Mouse (Mus musculus) testis, adult 2 months (tissue): Measurements from ENCODE around the gene Dlg2. TPM values are rescaled to one million over a fixed set of nuclear protein-coding genes. Genes with fewer than 3 reads are reported as not detected.

Source experiments
- H3K27ac ChIP-seq: fragments of 200-500 bp; 2 replicates; pipeline ENCODE4 v1.5.1; 2012; ENCODE audit warnings: low read depth, low read length; ENCODE audit not compliant: control insufficient read depth, insufficient read depth
- H3K27me3 ChIP-seq: fragments of 200-500 bp; 2 replicates; pipeline ENCODE4 v1.6.1; 2012; ENCODE audit warnings: mild to moderate bottlenecking, low read length, moderate library complexity; ENCODE audit not compliant: control insufficient read depth, insufficient read depth
- H3K36me3 ChIP-seq: fragments of 200-500 bp; 2 replicates; pipeline ENCODE4 v1.6.1; 2012; ENCODE audit warnings: mild to moderate bottlenecking, low read length; ENCODE audit not compliant: control insufficient read depth, insufficient read depth
- H3K4me1 ChIP-seq: fragments of 200-500 bp; 2 replicates; pipeline ENCODE4 v1.6.1; 2012; ENCODE audit warnings: low read length; ENCODE audit not compliant: control insufficient read depth, insufficient read depth
- H3K4me3 ChIP-seq: fragments of 200-500 bp; 2 replicates; pipeline ENCODE4 v1.5.1; 2012; ENCODE audit warnings: low read depth, mild to moderate bottlenecking, low read length, moderate library complexity, mixed read lengths; ENCODE audit not compliant: control insufficient read depth
- CTCF ChIP-seq: fragments of 200-500 bp; IDR thresholded peaks from 2 replicates; pipeline ENCODE4 v1.5.1; 2012; ENCODE audit warnings: low read depth, mild to moderate bottlenecking, inconsistent platforms, low read length, moderate library complexity; ENCODE audit not compliant: control insufficient read depth, insufficient read depth, insufficient replicate concordance
- POLR2A ChIP-seq: fragments of 200-500 bp; IDR thresholded peaks from 2 replicates; pipeline ENCODE4 v1.6.1; 2012; ENCODE audit warnings: low read depth, mild to moderate bottlenecking, inconsistent platforms, low read length, moderate library complexity; ENCODE audit not compliant: control insufficient read depth
- polyA plus RNA-seq: library from polyadenylated mRNA; depleted of rRNA; stranded (reverse); fragments of >200 nt; gene quantifications from 2 replicates; pipeline ENCODE4 v1.2.3, GENCODE M21; 2012

Gene Dlg2
- polyA plus RNA-seq, 1 experiment: 13.3 TPM

GRCm38 (mm10) chr7:92213751-92214150, 1737.3 kb downstream of the Dlg2 start:
- Histone ChIP-seq H3K4me3 (no peak overlapping the region), H3K27ac (no peak overlapping the region), H3K4me1 (no peaks in the 10 kb centered on the region), H3K27me3 (no peaks in the 10 kb centered on the region), H3K36me3 (no peaks in the 10 kb centered on the region)
- TF ChIP-seq POLR2A: no peak
- no peak for TF ChIP-seq CTCF

- no peak overlapping the region for H3K27ac ChIP-seq
- no peaks in the 10 kb centered on the region for H3K27me3 ChIP-seq
- TF ChIP-seq POLR2A (no peak), CTCF (no peak)
- no peaks in the 10 kb centered on the region for H3K36me3 ChIP-seq
- no peaks in the 10 kb centered on the region for H3K4me1 ChIP-seq
- H3K4me3 ChIP-seq: no peak overlapping the region
These were observed 1741.7 kb downstream of the Dlg2 start for GRCm38 (mm10) chr7:92218171-92218570.

GRCm38 (mm10) chr7:92220619-92221018, 1744.1 kb downstream of the Dlg2 start:
- Histone ChIP-seq H3K27ac (no peak overlapping the region), H3K36me3 (no peaks in the 10 kb centered on the region), H3K4me1 (no peaks in the 10 kb centered on the region), H3K27me3 (no peaks in the 10 kb centered on the region), H3K4me3 (no peak overlapping the region)
- TF ChIP-seq POLR2A (no peak), CTCF (no peak)

- no peaks in the 10 kb centered on the region for H3K4me1 ChIP-seq
- no peak overlapping the region for H3K4me3 ChIP-seq
- no peaks in the 10 kb centered on the region for H3K36me3 ChIP-seq
- no peak overlapping the region for H3K27ac ChIP-seq
- TF ChIP-seq POLR2A (no peak), CTCF (no peak)
- no peaks in the 10 kb centered on the region for H3K27me3 ChIP-seq
These were observed 1758.2 kb downstream of the Dlg2 start for GRCm38 (mm10) chr7:92234476-92235202.

- Histone ChIP-seq H3K4me3 (no peak overlapping the region), H3K27ac (no peak overlapping the region), H3K4me1 (no peaks in the 10 kb centered on the region), H3K36me3 (no peaks in the 10 kb centered on the region), H3K27me3 (no peaks in the 10 kb centered on the region)
- no peak for TF ChIP-seq POLR2A
- TF ChIP-seq CTCF: no peak
These were observed 1759.1 kb downstream of the Dlg2 start for GRCm38 (mm10) chr7:92235541-92236031.

GRCm38 (mm10) chr7:92240908-92241307, 1764.4 kb downstream of the Dlg2 start:
- no peaks in the 10 kb centered on the region for H3K36me3 ChIP-seq
- no peak overlapping the region for H3K27ac ChIP-seq
- no peaks in the 10 kb centered on the region for H3K27me3 ChIP-seq
- TF ChIP-seq POLR2A (no peak), CTCF (no peak)
- H3K4me3 ChIP-seq: no peak overlapping the region
- H3K4me1 ChIP-seq: no peaks in the 10 kb centered on the region

GRCm38 (mm10) chr7:92247594-92247993, 1771.1 kb downstream of the Dlg2 start:
- H3K27me3 ChIP-seq: no peaks in the 10 kb centered on the region
- no peak overlapping the region for H3K27ac ChIP-seq
- no peaks in the 10 kb centered on the region for H3K36me3 ChIP-seq
- TF ChIP-seq CTCF (no peak), POLR2A (no peak)
- H3K4me3 ChIP-seq: no peak overlapping the region
- H3K4me1 ChIP-seq: no peaks in the 10 kb centered on the region
